Mouse (Mus musculus) leukemia stem cell, adult 10-12 weeks (primary cell): ENCODE results near the gene Sowahd. TPM values are rescaled to one million over a fixed set of nuclear protein-coding genes. Genes with fewer than 3 reads are reported as not detected.

Source experiments
- polyA plus RNA-seq: library from polyadenylated mRNA; stranded (reverse); fragments of >175 nt; gene quantifications from 2 replicates; pipeline ENCODE4 v1.2.3, GENCODE M21; 2012; ENCODE audit warnings: low replicate concordance

Gene Sowahd
- not detected in 2 replicates for polyA plus RNA-seq

DNA sequence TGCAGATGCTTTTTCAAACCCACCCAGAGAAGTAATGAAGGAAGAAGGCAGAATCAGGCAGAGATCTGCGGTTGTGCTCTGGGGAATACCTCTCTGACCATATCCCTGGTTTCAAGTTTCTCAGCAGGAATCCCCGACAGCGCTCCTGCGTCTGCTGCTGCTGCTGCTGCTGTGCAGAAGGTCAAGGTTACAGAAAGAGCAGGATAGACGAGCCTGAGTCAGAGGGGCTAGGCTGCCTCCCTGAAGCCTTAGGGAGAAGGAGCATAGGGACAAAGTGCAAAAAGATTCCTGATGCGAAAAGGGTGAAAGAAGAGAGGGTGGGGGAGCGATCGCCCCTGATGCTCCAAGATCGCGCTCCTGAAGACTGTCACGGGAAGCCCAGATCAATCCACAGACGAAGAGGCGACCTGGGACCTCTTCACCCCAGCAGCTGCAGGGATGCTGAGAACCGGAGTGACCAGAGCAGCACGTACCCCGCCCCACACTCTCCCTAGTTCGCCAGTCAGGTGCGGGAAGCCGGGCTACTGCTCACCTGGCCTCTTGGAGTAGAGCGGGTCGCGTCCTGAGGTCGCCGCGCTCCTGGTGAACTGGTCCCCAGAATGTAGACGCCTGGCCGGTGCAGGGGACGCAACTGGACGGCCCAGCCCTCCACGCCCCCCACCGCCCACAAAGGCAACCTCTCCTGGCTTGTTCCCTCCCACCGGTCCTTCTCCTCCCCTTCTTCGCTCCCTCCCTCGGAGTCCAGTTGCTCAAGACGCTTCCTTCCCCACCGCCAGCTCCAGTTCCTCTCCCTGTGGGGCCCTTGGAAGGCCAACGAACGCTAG, at the start of gene Sowahd:
Gene Sowahd, plus strand, starts transcription at position 780 of the 824 bp plus-strand sequence.

DNA sequence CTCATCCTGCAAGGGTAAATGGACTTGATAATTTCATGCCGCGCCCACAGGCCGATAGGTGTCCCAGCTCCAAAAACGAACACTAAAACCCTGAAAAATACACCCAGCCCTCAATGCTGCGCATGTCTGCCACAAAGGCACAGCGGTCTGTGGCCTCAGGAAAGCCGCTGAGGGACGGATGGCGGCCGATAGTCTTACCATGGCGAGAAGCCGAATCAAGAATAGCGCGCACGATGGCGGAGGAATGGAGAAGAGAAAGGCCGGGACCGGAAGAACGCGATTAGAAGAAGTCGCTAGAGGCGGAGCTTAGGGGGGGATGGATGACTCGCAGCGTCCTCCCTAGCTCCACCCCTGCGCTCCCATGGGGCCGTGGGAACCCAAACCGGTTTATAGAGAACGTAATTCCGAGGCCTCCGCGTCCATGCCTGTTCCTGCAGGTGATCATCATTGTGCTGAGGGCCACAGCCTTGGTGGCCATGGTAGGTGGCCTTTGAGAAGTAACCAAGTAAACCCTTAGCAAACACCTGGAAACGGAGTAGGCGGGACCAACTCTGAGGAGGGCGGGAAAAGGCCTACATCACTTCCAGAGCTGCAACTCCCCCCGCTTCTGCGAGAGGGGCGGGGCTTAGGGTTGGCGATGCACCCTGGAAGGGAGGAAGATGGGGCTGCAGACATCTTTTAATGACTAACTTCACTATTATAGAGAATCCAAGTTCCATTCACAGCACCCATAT, 36.4 kb downstream of the Sowahd start, which contains the start of gene Rpl39:
Gene Rpl39, minus strand, starts transcription at position 476 of the 734 bp plus-strand sequence.

Other genes starting within 250 kb of the Sowahd start
- 117 and 139 TPM in 2 replicates for gene Ube2a, start 174.9 kb upstream of the Sowahd start, polyA plus RNA-seq
- 0.30 and 2.9 TPM in 2 replicates for gene C330007P06Rik, start 174.7 kb upstream of the Sowahd start, polyA plus RNA-seq
- 0.63 and 1.5 TPM in 2 replicates for gene Nkrf, start 145.9 kb upstream of the Sowahd start, polyA plus RNA-seq
- gene Sept6, start 57.1 kb upstream of the Sowahd start, polyA plus RNA-seq, result 2.4 and 2.7 TPM in 2 replicates
- 55.0 and 262 TPM in 2 replicates for gene Rpl39, start 36.6 kb downstream of the Sowahd start, polyA plus RNA-seq
- gene Upf3b, start 61.5 kb downstream of the Sowahd start, polyA plus RNA-seq, result 0.30 and 3.8 TPM in 2 replicates
- gene Nkap, start 78.0 kb downstream of the Sowahd start, polyA plus RNA-seq, result 14.8 and 19.1 TPM in 2 replicates
- not detected in 2 replicates for gene Akap14, start 120.0 kb downstream of the Sowahd start, polyA plus RNA-seq
- 30.7 and 109 TPM in 2 replicates for gene Ndufa1, start 142.3 kb downstream of the Sowahd start, polyA plus RNA-seq
- gene Rnf113a1, start 142.4 kb downstream of the Sowahd start, polyA plus RNA-seq, result 1.7 and 2.7 TPM in 2 replicates
- not detected in 2 replicates for gene Gm9, start 162.2 kb downstream of the Sowahd start, polyA plus RNA-seq
- not detected in 2 replicates for gene Rhox1, start 173.4 kb downstream of the Sowahd start, polyA plus RNA-seq
- not detected in 2 replicates for gene Rhox2a, start 196.1 kb downstream of the Sowahd start, polyA plus RNA-seq
- gene Rhox3a, start 201.1 kb downstream of the Sowahd start, polyA plus RNA-seq, result not detected in 2 replicates
- gene Rhox4a, start 216.5 kb downstream of the Sowahd start, polyA plus RNA-seq, result not detected in 2 replicates